Mouse (Mus musculus): ENCODE data around the gene Arhgef11. TPM values are rescaled to one million over a fixed set of nuclear protein-coding genes. Genes with fewer than 3 reads are reported as not detected.

The Arhgef11 gene
- total and polyA plus RNA-seq, 3 experiments = 2.0 to 4.9 TPM; not detected in 1

GRCm38 (mm10) chr3:87617811-87618130 lies 412 bp downstream of the Arhgef11 start:
- peak; percentile 66 for DNase-seq (ENCODE audit: low read depth, low spot score)
- Histone ChIP-seq H3K27me3 (ENCODE audit: control insufficient read depth in 1 of 2, insufficient read depth in 2 of 2, low read length in 2 of 2) (no peaks in the 10 kb centered on the region), H3K4me1 (ENCODE audit: control insufficient read depth in 1 of 2, insufficient read depth in 2 of 2, low read length in 2 of 2) (peaks cover 0 to 21% of the 10 kb centered on the region in 2 experiments; a peak in 3 of 4 replicates), H3K9ac (ENCODE audit: control insufficient read depth, low read depth, low read length, poor library complexity, severe bottlenecking) (peak overlapping the region; percentile 84), H3K4me3 (ENCODE audit: control insufficient read depth in 1 of 2, insufficient read depth in 1 of 2, low read depth in 2 of 2, low read length in 2 of 2) (peak overlapping the region; percentile 76 to 99), H3K9me3 (replicated peaks; ENCODE audit: insufficient read depth, low read length) (no peaks in the 10 kb centered on the region), H3K79me2 (ENCODE audit: control insufficient read depth, insufficient read depth, low read length, poor library complexity) (peaks cover 2% of the 10 kb centered on the region; the same call in 1 of the 2 replicates), H3K27ac (ENCODE audit: control insufficient read depth, low read depth, low read length) (no peak overlapping the region), H3K36me3 (ENCODE audit: control insufficient read depth in 1 of 2, insufficient read depth in 2 of 2, low read length in 2 of 2) (peaks cover 0 to 7% of the 10 kb centered on the region in 2 experiments; a peak in 2 of 4 replicates)
- TF ChIP-seq ZKSCAN1 (IDR thresholded peaks at IDR 0.05; ENCODE audit: low read depth, low read length) (peak; percentile 24; the same call in 1 of the 2 replicates), USF2 (IDR thresholded peaks at IDR 0.05; ENCODE audit: borderline replicate concordance in 1 of 2, insufficient read depth in 1 of 2, low read depth in 1 of 2, low read length in 2 of 2) (no peak), MXI1 (IDR thresholded peaks at IDR 0.05; ENCODE audit: low read depth, low read length) (peak; percentile 7; the same call in 1 of the 2 replicates), RCOR1 (IDR thresholded peaks at IDR 0.05; ENCODE audit: low read depth, low read length) (no peak), MAX (IDR thresholded peaks at IDR 0.05; ENCODE audit: low read length) (0 out of 2 replicates have a peak, but pooled peaks have one; percentile 12), CHD1 (IDR thresholded peaks at IDR 0.05; ENCODE audit: low read depth, low read length) (0 out of 2 replicates have a peak, but pooled peaks have one; percentile 71), UBTF (IDR thresholded peaks at IDR 0.05; ENCODE audit: borderline replicate concordance, insufficient read depth, low read depth, low read length) (0 out of 2 replicates have a peak, but pooled peaks have one; percentile 28)

GRCm38 (mm10) chr3:87618240-87618639 lies 881 bp downstream of the Arhgef11 start:
- H3K36me3 ChIP-seq (ENCODE audit: control insufficient read depth in 1 of 2, insufficient read depth in 2 of 2, low read length in 2 of 2) = peaks cover 0 to 7% of the 10 kb centered on the region in 2 experiments; a peak in 2 of 4 replicates
- peak overlapping the region; percentile 76 to 99 for H3K4me3 ChIP-seq (ENCODE audit: control insufficient read depth in 1 of 2, insufficient read depth in 1 of 2, low read depth in 2 of 2, low read length in 2 of 2)
- H3K27me3 ChIP-seq (ENCODE audit: control insufficient read depth in 1 of 2, insufficient read depth in 2 of 2, low read length in 2 of 2) = no peaks in the 10 kb centered on the region
- peak; percentile 28 for DNase-seq (ENCODE audit: low read depth, low spot score)
- H3K9ac ChIP-seq (ENCODE audit: control insufficient read depth, low read depth, low read length, poor library complexity, severe bottlenecking) = no peak overlapping the region
- H3K79me2 ChIP-seq (ENCODE audit: control insufficient read depth, insufficient read depth, low read length, poor library complexity) = peaks cover 2% of the 10 kb centered on the region; the same call in 1 of the 2 replicates
- H3K9me3 ChIP-seq (replicated peaks; ENCODE audit: insufficient read depth, low read length) = no peaks in the 10 kb centered on the region
- H3K27ac ChIP-seq (ENCODE audit: control insufficient read depth, low read depth, low read length) = no peak overlapping the region
- peaks cover 0 to 21% of the 10 kb centered on the region in 2 experiments; a peak in 3 of 4 replicates for H3K4me1 ChIP-seq (ENCODE audit: control insufficient read depth in 1 of 2, insufficient read depth in 2 of 2, low read length in 2 of 2)
- TF ChIP-seq TAL1 (IDR thresholded peaks at IDR 0.05; ENCODE audit: low read length) = no peak
- no peak for TF ChIP-seq BHLHE40 (IDR thresholded peaks at IDR 0.05; ENCODE audit: borderline replicate concordance, low read depth, low read length)
- peak; percentile 36; the same call in 1 of the 2 replicates for TF ChIP-seq SIN3A (IDR thresholded peaks at IDR 0.05; ENCODE audit: low read length)
- no peak for TF ChIP-seq RAD21 (IDR thresholded peaks at IDR 0.05; ENCODE audit: low read depth, low read length)
- TF ChIP-seq MAFK (IDR thresholded peaks at IDR 0.05; ENCODE audit: borderline replicate concordance, low read depth, low read length) = no peak
- no peak for TF ChIP-seq GABPA (IDR thresholded peaks at IDR 0.05; ENCODE audit: low read depth, low read length)
- TF ChIP-seq JUND (IDR thresholded peaks at IDR 0.05; ENCODE audit: low read depth, low read length) = no peak
- no peak for TF ChIP-seq NELFE (IDR thresholded peaks at IDR 0.05; ENCODE audit: low read depth, low read length)
- no peak for TF ChIP-seq CTCF (IDR thresholded peaks at IDR 0.05 in 2 of 3, conservative IDR thresholded peaks at IDR 0.05 in 1 of 3; ENCODE audit: control insufficient read depth in 1 of 3, insufficient read depth in 1 of 3, low read depth in 2 of 3, low read length in 3 of 3, poor library complexity in 1 of 3, severe bottlenecking in 1 of 3)
- TF ChIP-seq E2F4 (IDR thresholded peaks at IDR 0.05; ENCODE audit: borderline replicate concordance, low read depth, low read length) = no peak
- TF ChIP-seq POLR2A (IDR thresholded peaks at IDR 0.05; ENCODE audit: control insufficient read depth in 1 of 2, insufficient read depth in 1 of 2, low read depth in 1 of 2, low read length in 2 of 2, poor library complexity in 1 of 2) = no peak
- TF ChIP-seq USF2 (IDR thresholded peaks at IDR 0.05; ENCODE audit: borderline replicate concordance in 1 of 2, insufficient read depth in 1 of 2, low read depth in 1 of 2, low read length in 2 of 2) = no peak
- no peak for TF ChIP-seq ZC3H11A (IDR thresholded peaks at IDR 0.05; ENCODE audit: low read depth, low read length)
- TF ChIP-seq KAT2A (conservative IDR thresholded peaks at IDR 0.05; ENCODE audit: low read depth, low read length) = no peak
- no peak for TF ChIP-seq USF1 (IDR thresholded peaks at IDR 0.05; ENCODE audit: low read depth, low read length)
- no peak for TF ChIP-seq POLR2AphosphoS2 (IDR thresholded peaks at IDR 0.05; ENCODE audit: low read length)
- peak; percentile 97 for TF ChIP-seq RCOR1 (IDR thresholded peaks at IDR 0.05; ENCODE audit: low read depth, low read length)
- TF ChIP-seq MYC (IDR thresholded peaks at IDR 0.05; ENCODE audit: low read depth, low read length) = no peak
- TF ChIP-seq GATA1 (IDR thresholded peaks at IDR 0.05; ENCODE audit: low read depth, low read length) = peak; percentile 18; the same call in 1 of the 2 replicates
- no peak for TF ChIP-seq NRF1 (IDR thresholded peaks at IDR 0.05; ENCODE audit: insufficient read depth, low read depth, low read length, poor library complexity, severe bottlenecking)
- TF ChIP-seq MEF2A (IDR thresholded peaks at IDR 0.05; ENCODE audit: extremely low read depth, insufficient replicate concordance, low read depth, low read length, poor library complexity, severe bottlenecking) = no peak
- TF ChIP-seq ZMIZ1 (IDR thresholded peaks at IDR 0.05; ENCODE audit: low read depth, low read length) = no peak
- TF ChIP-seq TCF12 (IDR thresholded peaks at IDR 0.05; ENCODE audit: low read depth, low read length) = no peak
- TF ChIP-seq UBTF (IDR thresholded peaks at IDR 0.05; ENCODE audit: borderline replicate concordance, insufficient read depth, low read depth, low read length) = no peak
- no peak for TF ChIP-seq CHD1 (IDR thresholded peaks at IDR 0.05; ENCODE audit: low read depth, low read length)
- no peak for TF ChIP-seq EP300 (IDR thresholded peaks at IDR 0.05; ENCODE audit: low read depth in 1 of 2, low read length in 2 of 2)
- no peak; the same call in 1 of the 2 replicates for TF ChIP-seq MAZ (IDR thresholded peaks at IDR 0.05; ENCODE audit: low read depth, low read length)
